Mouse (Mus musculus) gonadal fat pad, adult 2 months (tissue): Measurements from ENCODE around the gene Mfn1. TPM values are rescaled to one million over a fixed set of nuclear protein-coding genes. Genes with fewer than 3 reads are reported as not detected.

Source experiments
- DNase-seq: peaks from one replicate; pipeline ENCODE4 v3.0.0-alpha.2; 2012; ENCODE audit warnings: low read depth
- polyA plus RNA-seq: library from polyadenylated mRNA; depleted of rRNA; stranded (reverse); fragments of >200 nt; gene quantifications from 2 replicates; pipeline ENCODE4 v1.2.3, GENCODE M21; 2012; rRNA removed

The Mfn1 gene
- polyA plus RNA-seq, 1 experiment, result 14.0 TPM

DNA sequence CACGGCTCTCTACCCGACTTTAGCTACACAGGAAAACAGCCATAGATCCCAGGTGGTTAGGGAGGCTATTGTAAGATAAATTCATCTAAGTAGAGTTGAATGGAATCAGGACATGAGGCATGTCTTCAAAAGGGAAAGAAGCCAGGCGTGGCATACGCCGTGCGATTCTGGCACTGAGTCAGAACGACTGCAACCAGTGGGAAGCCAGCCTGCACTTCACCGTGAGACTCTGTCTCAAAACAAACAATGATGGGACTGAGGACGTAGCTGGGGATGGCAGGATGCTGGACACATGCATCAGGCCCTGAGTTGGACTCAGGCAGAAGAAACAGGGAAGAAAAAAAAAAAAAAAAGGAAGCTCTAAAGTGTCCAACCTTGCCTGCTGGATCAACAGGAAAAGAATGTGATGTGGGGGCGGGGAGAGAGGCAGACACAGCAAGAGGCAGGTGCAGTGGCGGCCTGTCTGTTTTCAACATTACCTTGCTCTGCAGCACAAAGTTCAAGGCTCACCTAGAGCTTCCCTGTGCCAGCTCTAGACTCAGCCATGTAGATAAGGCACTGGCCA lies 82.4 kb downstream of the Mfn1 start:
- DNase-seq, result no peak

DNA sequence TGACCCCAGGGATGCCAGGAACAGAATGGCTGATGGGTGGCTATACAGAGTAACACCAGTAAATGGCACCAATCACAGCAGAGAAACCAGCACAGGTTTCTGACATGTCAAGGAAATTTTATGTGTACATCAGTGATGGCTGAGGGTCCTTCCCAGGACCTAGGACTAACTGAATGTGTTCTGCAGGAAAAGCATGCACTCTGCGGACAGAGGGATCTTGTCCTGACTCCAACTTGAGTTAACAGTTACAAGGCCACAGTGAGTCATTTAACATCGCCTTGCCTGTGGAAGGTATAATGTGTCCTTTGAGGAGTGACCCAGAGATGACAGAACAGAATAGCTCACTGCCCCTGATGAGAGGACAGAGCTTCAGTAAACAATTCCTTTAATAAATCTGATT lies 85.5 kb downstream of the Mfn1 start:
- DNase-seq, result no peak

DNA sequence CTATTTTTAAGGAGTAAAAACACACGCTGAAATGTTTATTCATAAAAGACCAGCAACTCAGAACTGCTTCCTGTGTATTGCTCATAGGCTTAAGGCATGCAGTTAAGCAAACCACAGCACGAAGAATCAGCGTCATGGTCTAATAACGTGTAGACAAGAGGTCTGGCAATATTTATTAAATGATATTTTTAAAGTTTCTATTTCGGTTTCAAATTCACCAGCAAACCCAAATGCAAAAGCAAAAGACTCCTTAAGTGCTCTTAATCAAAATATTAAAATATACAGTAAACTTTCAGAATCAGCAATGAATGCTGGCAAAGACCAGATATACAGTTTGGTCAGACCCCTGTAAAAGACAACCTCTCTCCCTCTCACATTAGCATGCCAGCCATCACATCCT lies 86.1 kb downstream of the Mfn1 start:
- DNase-seq, result no peak

DNA sequence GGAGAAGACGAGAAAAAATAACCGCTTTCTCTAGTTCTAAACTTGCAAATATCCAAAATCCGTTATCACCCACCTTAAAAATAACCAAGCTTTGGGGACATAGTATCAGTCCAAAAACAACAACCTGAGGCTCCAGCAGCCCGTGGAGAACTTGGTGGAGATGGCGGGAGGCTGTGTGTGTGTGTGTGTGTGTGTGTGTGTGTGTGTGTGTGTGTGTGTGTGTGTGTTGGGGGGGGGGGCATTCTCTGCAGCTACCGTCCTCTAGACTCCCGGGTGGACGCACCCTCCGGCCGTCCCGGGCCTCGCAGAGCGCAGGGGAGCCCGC lies 86.7 kb downstream of the Mfn1 start:
- no peak for DNase-seq

DNA sequence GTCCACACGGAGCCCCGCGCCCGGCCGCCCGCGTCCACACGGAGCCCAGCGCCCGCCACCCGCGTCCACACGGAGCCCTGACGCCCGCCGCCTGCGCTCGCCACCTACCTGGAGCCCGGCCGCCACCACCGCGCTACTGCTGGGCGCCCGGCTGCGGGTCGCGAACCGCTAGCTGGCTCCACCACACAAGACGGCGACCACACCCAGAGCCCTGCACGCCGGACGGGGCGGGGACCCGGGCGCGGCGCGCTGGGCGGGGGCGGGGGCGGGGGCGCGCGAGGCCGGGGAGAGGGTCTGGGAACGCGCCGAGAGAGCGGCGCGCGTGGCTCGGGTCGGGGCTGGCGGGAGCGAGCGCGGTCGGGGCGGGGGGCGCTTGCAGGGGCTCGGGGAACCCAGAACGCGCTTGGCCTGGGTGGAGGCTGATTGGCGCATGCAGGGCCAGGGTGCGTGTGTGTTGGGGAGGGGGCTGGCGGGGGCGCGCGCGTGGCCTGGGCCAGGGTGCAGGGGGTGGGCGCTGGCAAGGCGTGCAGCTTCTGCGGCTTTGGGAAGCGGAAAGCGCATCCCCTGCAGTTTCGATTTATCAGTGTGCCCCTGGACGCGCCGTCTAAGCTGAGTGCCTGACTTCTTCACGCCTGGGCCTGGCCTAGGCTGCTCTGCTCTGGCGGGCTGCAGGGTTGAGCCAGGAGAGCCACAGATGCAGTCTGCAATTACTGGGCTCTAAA lies 87.2 kb downstream of the Mfn1 start, which contains the start of gene Gnb4:
Gene Gnb4, minus strand, starts transcription at position 255 of the 722 bp plus-strand sequence.
- DNase-seq, result no peak

DNA sequence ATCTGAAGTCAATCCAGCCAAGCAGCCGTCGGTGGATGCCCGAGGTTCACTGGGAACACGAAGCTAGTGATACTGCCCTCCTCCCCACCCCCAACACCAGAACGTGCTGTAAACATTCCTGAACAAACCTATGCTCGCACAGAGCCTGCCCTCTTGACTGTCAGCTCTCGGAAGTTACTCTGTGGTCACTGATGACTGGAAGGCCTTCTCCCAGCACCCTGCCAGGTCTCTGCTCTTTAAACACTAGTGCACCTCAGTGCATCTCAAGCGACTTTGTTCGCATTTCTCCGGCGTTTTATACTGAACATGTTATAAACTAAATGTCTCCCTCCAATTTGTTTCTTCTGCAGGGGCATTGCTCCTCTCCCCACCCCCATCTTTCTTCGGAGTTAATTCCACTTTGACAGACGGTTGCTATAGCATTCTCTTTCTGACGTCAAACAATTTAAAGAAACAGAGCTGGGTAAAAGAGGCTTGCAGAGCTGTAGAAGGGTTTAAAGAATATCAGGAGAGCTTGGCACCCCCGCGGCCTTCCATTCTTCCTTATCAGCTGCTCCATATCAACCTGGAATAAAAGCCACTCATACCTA lies 87.9 kb downstream of the Mfn1 start:
- no peak for DNase-seq

DNA sequence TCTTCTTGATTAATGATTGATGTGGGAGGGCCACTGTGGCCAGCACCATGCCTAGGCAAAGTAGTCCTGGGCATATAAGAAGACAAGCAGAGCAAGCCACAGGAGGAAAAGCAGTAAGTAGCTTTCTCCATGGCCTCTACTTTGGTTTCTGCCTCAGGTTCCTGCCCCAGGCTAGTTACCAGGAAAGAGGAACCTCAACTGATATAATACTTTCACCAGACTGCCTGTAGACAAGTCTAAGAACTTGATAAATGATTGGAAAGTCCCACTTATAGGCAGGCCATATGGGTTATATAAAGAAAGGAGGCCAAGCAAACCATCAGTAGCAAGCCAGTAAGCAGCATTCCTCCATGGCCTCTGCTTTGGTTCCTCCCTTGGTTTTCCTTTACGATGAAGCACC lies 92.4 kb downstream of the Mfn1 start:
- DNase-seq, result no peak

DNA sequence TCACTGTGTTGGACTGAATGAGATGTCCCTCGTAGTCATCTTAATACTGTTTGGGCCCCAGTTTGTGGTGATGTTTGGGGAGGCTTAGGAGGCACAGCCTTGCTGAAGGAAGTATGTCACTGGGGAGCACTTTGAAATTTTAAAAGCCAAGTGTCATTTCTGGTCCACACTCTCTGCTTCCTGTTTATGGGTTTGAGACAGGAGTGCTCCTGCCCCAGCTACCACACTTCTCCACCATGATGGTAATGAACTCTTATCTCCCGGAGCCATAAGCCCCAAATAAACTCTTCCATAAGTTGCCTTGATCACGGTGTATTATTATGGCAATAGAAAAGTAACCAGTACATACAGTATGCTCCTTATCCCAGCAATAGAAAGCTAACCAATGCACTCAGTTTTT lies 92.8 kb downstream of the Mfn1 start:
- no peak for DNase-seq

DNA sequence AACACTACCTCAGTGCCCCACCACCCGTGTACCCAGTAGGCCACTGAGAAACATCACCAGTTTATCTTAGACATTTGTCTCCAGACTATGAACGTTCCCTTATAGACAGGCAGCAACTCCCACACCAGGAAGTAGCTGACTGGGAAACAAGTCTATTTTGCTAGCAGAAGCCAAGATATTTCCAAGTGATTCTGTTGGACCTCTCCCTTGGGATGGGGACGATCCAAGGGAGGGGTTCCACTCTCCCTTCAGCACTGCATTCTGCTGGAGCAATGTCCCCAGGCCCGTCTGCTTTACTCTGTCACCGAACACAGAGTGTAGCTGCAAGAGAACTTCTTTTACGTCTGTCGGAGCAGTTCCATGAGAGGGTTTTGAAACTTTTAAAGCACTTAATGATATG lies 98.9 kb downstream of the Mfn1 start:
- no peak for DNase-seq

Other genes starting within 250 kb of the Mfn1 start
- 7.2 and 8.5 TPM in 2 replicates for gene Zmat3, start 163.5 kb upstream of the Mfn1 start, polyA plus RNA-seq
- 8.0 and 8.3 TPM in 2 replicates for gene Pik3ca, start 131.8 kb upstream of the Mfn1 start, polyA plus RNA-seq
- 0.08 TPM in 1 of 2 replicates, not detected in the other for gene Kcnmb3, start 37.2 kb upstream of the Mfn1 start, polyA plus RNA-seq
- 24.2 and 25.7 TPM in 2 replicates for gene Zfp639, start 19.2 kb upstream of the Mfn1 start, polyA plus RNA-seq
- gene Gnb4, start 87.1 kb downstream of the Mfn1 start, polyA plus RNA-seq, result 36.8 and 52.1 TPM in 2 replicates
- 24.3 and 25.5 TPM in 2 replicates for gene Actl6a, start 176.8 kb downstream of the Mfn1 start, polyA plus RNA-seq
- 165 and 175 TPM in 2 replicates for gene Ndufb5, start 207.5 kb downstream of the Mfn1 start, polyA plus RNA-seq
- 1.5 and 3.2 TPM in 2 replicates for gene Mrpl47, start 208.1 kb downstream of the Mfn1 start, polyA plus RNA-seq